Mouse (Mus musculus) adrenal gland, adult 10 weeks (tissue): ENCODE measurements around the gene Gdap2. TPM values are rescaled to one million over a fixed set of nuclear protein-coding genes. Genes with fewer than 3 reads are reported as not detected.

Source experiments
- polyA plus RNA-seq: library from polyadenylated mRNA; stranded (reverse); fragments of 350-450 nt; fragmentation: Illumina TruSeq; extraction: RNeasy Lipid Tissue Mini Kit (QIAGEN cat#74804); gene quantifications from one replicate; pipeline ENCODE4 v1.2.3, GENCODE M21; 2014; ENCODE audit warnings: low read depth, low replicate concordance

Gdap2 gene
- 53.0 TPM for polyA plus RNA-seq

DNA sequence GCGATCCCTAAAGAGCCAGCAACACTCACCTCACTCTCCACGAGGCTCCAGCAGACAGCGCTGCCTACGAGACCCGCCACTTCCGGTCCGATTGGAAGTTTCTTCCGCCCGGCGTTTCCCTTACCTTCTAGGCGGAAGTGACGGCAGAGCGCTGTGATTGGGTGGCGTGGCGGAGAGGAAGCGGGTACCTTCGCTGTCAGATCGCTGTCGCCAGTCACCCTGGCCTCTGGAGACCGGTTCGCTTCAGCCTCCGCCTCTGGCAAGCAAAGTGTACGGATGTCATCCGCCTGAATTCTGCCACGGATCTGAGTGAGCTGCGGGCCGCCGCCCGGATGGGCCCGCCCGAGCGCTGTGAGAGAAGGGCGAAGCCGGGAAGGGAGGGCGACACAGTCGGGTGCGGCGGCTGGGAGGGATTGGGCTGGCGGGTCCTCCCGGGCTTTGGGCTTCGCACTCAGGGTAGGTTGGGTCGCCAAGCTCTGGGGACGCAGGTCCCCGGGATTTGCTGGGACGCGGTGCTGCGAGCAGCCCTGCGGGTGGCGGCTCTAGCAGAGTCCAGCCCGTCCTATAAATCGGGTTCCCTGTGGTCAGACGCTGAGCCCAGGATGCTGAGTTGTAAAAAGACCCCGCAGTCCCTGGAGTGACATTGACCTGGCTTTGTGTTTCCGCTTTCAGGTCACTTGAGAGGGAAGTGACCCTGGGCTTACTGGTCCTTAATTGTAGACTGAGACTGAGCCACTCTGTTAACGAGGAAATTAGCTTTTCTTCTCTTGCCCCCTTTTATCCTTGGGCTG is at the start of gene Gdap2, which contains the start of gene Wdr3:
Gdap2 (plus strand) TSS at position 67 of the 791 bp plus-strand sequence.
Wdr3 (minus strand) TSS at position 93 of the 791 bp plus-strand sequence.

Other genes starting within 250 kb of the Gdap2 start
- 20.0 TPM for gene Wdr3, start within 50 bp of the Gdap2 start, polyA plus RNA-seq